Mouse (Mus musculus) embryonic facial prominence, embryonic 15.5 days (tissue): ENCODE measurements at regions not wholly inside any gene's neighbourhood (a gene's known extent, or its start where the extent isn't known, plus 50 kb on each side); places are given as distances from the start of the nearest gene placed in this dataset.

Experiments
- ATAC-seq: fragments of 200-750 bp; cut with Nextera tagmentation; 2 replicates; pipeline ENCODE4 v1.8.0; 2017; ENCODE audit warnings: low read depth, moderate TSS enrichment; ENCODE audit not compliant: insufficient number of reproducible peaks, low FRiP score, low TSS enrichment
- H3K27ac ChIP-seq: fragments of 300-500 bp; sonication (generic); replicated peaks from 2 replicates; pipeline ENCODE4 v1.5.1; 2015; ENCODE audit warnings: mild to moderate bottlenecking, inconsistent platforms
- H3K27me3 ChIP-seq: fragments of 300-500 bp; sonication (generic); 2 replicates; pipeline ENCODE4 v1.6.1; 2015; ENCODE audit warnings: inconsistent platforms
- H3K36me3 ChIP-seq: fragments of 300-500 bp; sonication (generic); 2 replicates; pipeline ENCODE4 v1.6.1; 2015; ENCODE audit warnings: mild to moderate bottlenecking, inconsistent platforms
- H3K4me1 ChIP-seq: fragments of 300-500 bp; sonication (generic); 2 replicates; pipeline ENCODE4 v1.6.1; 2015; ENCODE audit warnings: inconsistent platforms
- H3K4me2 ChIP-seq: fragments of 300-500 bp; sonication (generic); replicated peaks from 2 replicates; pipeline ENCODE4 v1.6.1; 2015; ENCODE audit warnings: mild to moderate bottlenecking, inconsistent platforms
- H3K4me3 ChIP-seq: fragments of 300-500 bp; sonication (generic); replicated peaks from 2 replicates; pipeline ENCODE4 v1.5.1; 2015; ENCODE audit warnings: mild to moderate bottlenecking, inconsistent platforms
- H3K9ac ChIP-seq: fragments of 300-500 bp; sonication (generic); 2 replicates; pipeline ENCODE4 v1.6.1; 2015; ENCODE audit warnings: inconsistent platforms
- H3K9me3 ChIP-seq: fragments of 300-500 bp; sonication (generic); replicated peaks from 2 replicates; pipeline ENCODE4 v1.6.1; 2016; ENCODE audit warnings: inconsistent platforms
- WGBS: fragments of 180-500 bp; shearing (Covaris S2); methylation state at CpG from one replicate; pipeline ENCODE4 v1.1.7; 2015; 5-methylcytosine and 5-hydroxymethylcytosine counted together

- H3K4me1 ChIP-seq, result no peaks in the 10 kb centered on the region
- H3K27ac ChIP-seq, result no peak overlapping the region
- no peaks in the 10 kb centered on the region for H3K36me3 ChIP-seq
- no peak overlapping the region for H3K4me2 ChIP-seq
- no peak for ATAC-seq
- H3K9ac ChIP-seq, result no peak overlapping the region
- H3K9me3 ChIP-seq, result no peaks in the 10 kb centered on the region
- 86% methylated on average over 3 of the region's 3 CpGs for WGBS
- no peaks in the 10 kb centered on the region for H3K27me3 ChIP-seq
- no peak overlapping the region for H3K4me3 ChIP-seq
These were observed 345.1 kb downstream of the Stim2 start for GRCm38 (mm10) chr5:54343432-54343831.

GRCm38 (mm10) chr5:54348820-54349596 lies 350.7 kb downstream of the Stim2 start:
- H3K27ac ChIP-seq, result no peak overlapping the region
- no peaks in the 10 kb centered on the region for H3K9me3 ChIP-seq
- H3K4me2 ChIP-seq, result no peak overlapping the region
- WGBS, result 82% methylated on average over 8 of the region's 8 CpGs
- no peak overlapping the region for H3K9ac ChIP-seq
- H3K27me3 ChIP-seq, result no peaks in the 10 kb centered on the region
- no peak overlapping the region for H3K4me3 ChIP-seq
- no peak for ATAC-seq
- no peaks in the 10 kb centered on the region for H3K36me3 ChIP-seq
- H3K4me1 ChIP-seq, result no peaks in the 10 kb centered on the region

- H3K27me3 ChIP-seq, result no peaks in the 10 kb centered on the region
- WGBS, result 60% methylated on average over 5 of the region's 5 CpGs
- ATAC-seq, result no peak
- no peak overlapping the region for H3K9ac ChIP-seq
- no peaks in the 10 kb centered on the region for H3K36me3 ChIP-seq
- H3K4me2 ChIP-seq, result no peak overlapping the region
- H3K9me3 ChIP-seq, result no peaks in the 10 kb centered on the region
- H3K4me3 ChIP-seq, result no peak overlapping the region
- H3K27ac ChIP-seq, result no peak overlapping the region
- H3K4me1 ChIP-seq, result no peaks in the 10 kb centered on the region
These were observed 351.6 kb downstream of the Stim2 start for GRCm38 (mm10) chr5:54349775-54350332.

GRCm38 (mm10) chr5:54356105-54356504 lies 357.8 kb downstream of the Stim2 start:
- Histone ChIP-seq H3K36me3 (no peaks in the 10 kb centered on the region), H3K27me3 (no peaks in the 10 kb centered on the region), H3K9me3 (no peaks in the 10 kb centered on the region), H3K4me1 (no peaks in the 10 kb centered on the region), H3K27ac (no peak overlapping the region), H3K9ac (no peak overlapping the region), H3K4me2 (no peak overlapping the region), H3K4me3 (no peak overlapping the region)
- no peak for ATAC-seq
- 68% methylated on average over 4 of the region's 4 CpGs for WGBS

GRCm38 (mm10) chr5:54357501-54357900 lies 359.2 kb downstream of the Stim2 start:
- Histone ChIP-seq H3K4me1 (no peaks in the 10 kb centered on the region), H3K27me3 (no peaks in the 10 kb centered on the region), H3K9me3 (no peaks in the 10 kb centered on the region), H3K36me3 (no peaks in the 10 kb centered on the region), H3K4me3 (no peak overlapping the region), H3K9ac (no peak overlapping the region), H3K27ac (no peak overlapping the region), H3K4me2 (no peak overlapping the region)
- WGBS, result 73% methylated on average over 4 of the region's 4 CpGs
- no peak for ATAC-seq

- Histone ChIP-seq H3K36me3 (no peaks in the 10 kb centered on the region), H3K4me3 (no peak overlapping the region), H3K27ac (no peak overlapping the region), H3K9me3 (no peaks in the 10 kb centered on the region), H3K27me3 (no peaks in the 10 kb centered on the region), H3K4me2 (no peak overlapping the region), H3K4me1 (no peaks in the 10 kb centered on the region), H3K9ac (no peak overlapping the region)
- 74% methylated on average over 2 of the region's 2 CpGs for WGBS
- ATAC-seq, result no peak
These were observed 359.9 kb downstream of the Stim2 start for GRCm38 (mm10) chr5:54358221-54358620.
